Mouse (Mus musculus) olfactory bulb, adult 2 months (tissue): ENCODE results near the gene Ifitm10. TPM values are rescaled to one million over a fixed set of nuclear protein-coding genes. Genes with fewer than 3 reads are reported as not detected.
"Not testable (repeated sequence)": the region's sequence is repeated elsewhere in the genome, so short reads cannot be mapped to it uniquely, and the experiment has no call there.

Source experiments
- H3K27ac ChIP-seq: fragments of 200-500 bp; 2 replicates; pipeline ENCODE4 v1.5.1; 2012; ENCODE audit warnings: low read depth, low read length; ENCODE audit not compliant: insufficient read depth
- H3K4me1 ChIP-seq: fragments of 200-500 bp; 2 replicates; pipeline ENCODE4 v1.6.1; 2012; ENCODE audit warnings: low read length; ENCODE audit not compliant: control insufficient read depth, insufficient read depth
- H3K4me3 ChIP-seq: fragments of 200-500 bp; 2 replicates; pipeline ENCODE4 v1.5.1; 2012; ENCODE audit warnings: mild to moderate bottlenecking, low read depth, low read length, moderate library complexity; ENCODE audit not compliant: insufficient read depth
- CTCF ChIP-seq: fragments of 200-500 bp; IDR thresholded peaks from 2 replicates; pipeline ENCODE4 v1.5.1; 2012; ENCODE audit warnings: low read depth, mild to moderate bottlenecking, low read length, moderate library complexity; ENCODE audit not compliant: insufficient read depth
- POLR2A ChIP-seq: fragments of 200-500 bp; IDR thresholded peaks from 2 replicates; pipeline ENCODE4 v1.6.1; 2012; ENCODE audit warnings: mild to moderate bottlenecking, low read depth, low read length, moderate library complexity; ENCODE audit not compliant: insufficient read depth
- WGBS: fragments of 180-500 bp; shearing (Covaris S2); methylation state at CpG from one replicate; pipeline ENCODE4 v1.1.7; 2018; 5-methylcytosine and 5-hydroxymethylcytosine counted together
- polyA plus RNA-seq: library from polyadenylated mRNA; stranded (reverse); fragments of >200 nt; gene quantifications from 2 replicates; pipeline ENCODE4 v1.2.4, GENCODE M21; 2012; ENCODE audit warnings: low replicate concordance; ENCODE audit not compliant: missing spikeins, insufficient read depth, insufficient read length

Gene Ifitm10
- polyA plus RNA-seq, 1 experiment, result not detected

DNA sequence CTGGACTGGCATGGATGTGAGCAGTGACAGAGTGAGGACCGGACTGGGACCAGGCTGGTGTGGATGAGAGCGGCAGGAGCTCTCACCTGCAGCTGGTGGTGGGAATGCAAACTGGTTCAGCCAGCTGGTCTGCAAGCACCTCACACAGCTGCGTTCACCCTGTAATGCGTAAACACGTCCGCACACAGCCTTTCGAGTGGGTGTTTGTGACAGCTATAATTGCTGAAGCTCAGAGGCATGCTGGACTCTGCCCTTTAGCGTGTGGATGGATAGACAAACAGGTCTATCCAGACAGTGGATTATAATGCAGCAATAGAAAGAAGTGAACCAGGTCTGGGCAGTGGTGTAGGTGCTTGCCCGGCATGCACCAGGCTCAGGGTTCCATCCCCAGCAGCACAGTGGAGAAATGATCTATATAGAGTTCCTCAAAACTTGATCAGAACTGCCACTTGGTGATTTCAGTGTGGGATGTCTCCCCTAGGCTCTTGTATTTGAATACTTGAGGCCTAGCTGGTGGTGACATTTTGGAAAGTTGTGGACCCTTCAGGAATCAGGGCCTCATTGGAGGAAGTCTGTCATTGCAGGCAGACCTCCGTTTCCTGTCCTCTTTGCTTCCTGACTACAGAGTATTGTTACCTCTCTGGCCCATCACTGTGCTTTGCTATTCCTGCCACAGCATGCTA, 31.8 kb downstream of the Ifitm10 start:
- 78% methylated on average over 10 of the region's 10 CpGs for WGBS
- H3K27ac ChIP-seq, result no peak overlapping the region
- H3K4me1 ChIP-seq, result 0 out of 2 replicates have a peak, but pooled peaks cover 3% of the 10 kb centered on the region
- H3K4me3 ChIP-seq, result no peak overlapping the region
- TF ChIP-seq POLR2A (no peak), CTCF (no peak)

DNA sequence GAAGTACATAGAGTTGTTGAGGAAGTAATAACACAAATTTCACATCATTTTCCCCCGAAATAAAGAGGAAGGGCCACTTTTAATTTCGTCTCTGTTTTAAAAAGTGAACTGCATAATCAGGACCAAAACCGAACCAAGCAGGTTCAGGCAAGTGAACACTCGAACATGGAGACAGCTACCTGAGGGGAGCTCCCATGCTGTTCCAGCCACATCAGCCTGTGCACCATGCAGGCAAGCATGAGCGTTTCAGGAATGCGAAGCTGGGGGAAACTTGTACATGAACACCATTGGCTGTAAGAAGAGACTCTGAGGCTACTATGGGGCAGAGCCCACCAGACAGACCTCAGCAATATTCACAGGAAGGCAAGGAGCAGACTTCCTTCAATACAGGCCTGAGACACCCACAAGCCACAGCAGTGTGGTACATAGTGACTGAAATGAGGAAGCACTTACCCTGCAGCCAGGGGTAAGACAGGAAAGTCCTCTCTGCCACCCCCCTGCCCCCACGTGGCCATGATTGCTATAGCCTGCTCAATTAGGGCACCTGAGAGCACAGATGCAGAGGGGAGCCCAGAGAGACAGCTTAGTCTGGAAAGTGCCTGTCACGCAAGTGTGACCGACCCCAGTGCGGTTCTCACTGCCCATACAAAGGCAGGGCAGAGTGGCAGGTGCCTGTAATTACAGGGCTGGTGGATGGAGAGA, 33.1 kb downstream of the Ifitm10 start:
- Histone ChIP-seq H3K4me1 (0 out of 2 replicates have a peak, but pooled peaks cover 3% of the 10 kb centered on the region), H3K27ac (no peak overlapping the region), H3K4me3 (no peak overlapping the region)
- 71% methylated on average over 10 of the region's 10 CpGs for WGBS
- no peak for TF ChIP-seq CTCF

DNA sequence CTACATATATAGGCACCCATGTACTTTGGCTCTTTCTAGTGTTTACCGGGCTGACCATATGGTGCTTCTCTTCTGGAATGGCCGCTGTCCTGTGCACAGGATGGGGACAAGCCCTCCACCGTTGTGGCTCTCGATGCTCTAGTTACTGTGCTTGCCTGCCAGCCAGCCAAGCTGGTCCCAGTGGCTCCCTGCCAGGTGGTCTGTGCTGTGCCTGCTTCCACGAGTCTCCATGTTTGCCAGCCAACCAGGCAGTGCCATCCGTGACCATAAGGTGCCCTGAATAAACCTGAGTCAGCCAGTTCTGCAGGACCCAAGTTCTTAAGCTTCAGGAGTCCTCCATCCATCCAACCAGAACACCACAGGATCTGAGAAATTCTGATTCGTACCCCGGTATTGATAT, 38.4 kb downstream of the Ifitm10 start:
- H3K4me1 ChIP-seq, result no peaks in the 10 kb centered on the region
- WGBS, result 80% methylated on average over 8 of the region's 8 CpGs
- no peak overlapping the region for H3K4me3 ChIP-seq
- TF ChIP-seq CTCF (no peak), POLR2A (no peak)
- no peak overlapping the region for H3K27ac ChIP-seq

DNA sequence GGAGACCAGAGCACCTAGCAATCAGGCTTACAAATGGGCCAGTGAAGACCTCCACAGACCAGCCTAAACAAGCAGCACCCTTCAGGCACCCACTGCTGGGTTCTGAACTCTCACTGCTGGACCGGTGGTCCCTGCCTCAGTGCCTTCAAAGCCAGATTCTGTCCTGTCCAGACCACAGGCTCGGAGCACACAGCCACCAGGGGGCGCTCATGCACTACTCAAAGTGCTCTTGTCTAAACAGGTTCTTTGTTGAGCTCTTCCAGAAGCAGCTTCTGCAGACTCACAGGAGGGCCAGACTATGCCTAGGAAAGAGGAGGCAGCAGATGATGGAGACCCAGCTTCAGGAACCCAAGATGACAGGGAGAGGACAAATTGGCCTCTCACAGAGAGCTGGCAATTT, 39.3 kb downstream of the Ifitm10 start:
- Histone ChIP-seq H3K27ac (no peak overlapping the region), H3K4me1 (no peaks in the 10 kb centered on the region), H3K4me3 (no peak overlapping the region)
- TF ChIP-seq POLR2A, result no peak
- TF ChIP-seq CTCF, result peak; percentile 86
- 2% methylated on average over 3 of the region's 3 CpGs for WGBS

DNA sequence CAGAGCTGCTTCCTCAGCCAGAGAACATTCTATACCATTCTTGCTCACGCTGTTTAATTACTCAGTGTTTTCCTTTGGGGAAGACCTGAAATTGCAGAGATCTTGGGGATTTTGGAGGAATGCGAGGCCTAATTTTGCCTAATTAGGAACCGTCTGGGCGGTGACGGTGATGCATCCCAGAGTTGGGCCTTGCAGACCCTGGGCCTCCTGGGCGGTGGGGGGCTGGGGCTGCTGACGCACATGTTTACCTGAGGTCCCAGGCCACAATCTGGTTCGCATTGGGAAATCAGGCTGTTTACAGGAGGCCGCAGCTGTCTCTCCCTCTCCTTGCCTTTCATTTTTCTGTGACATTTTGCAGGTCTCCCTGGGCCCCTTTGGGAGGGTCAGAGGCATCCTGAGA, 40.8 kb downstream of the Ifitm10 start:
- H3K27ac ChIP-seq, H3K4me3 ChIP-seq, H3K4me1 ChIP-seq: not testable (repeated sequence)
- WGBS, result 79% methylated on average over 6 of the region's 9 CpGs

DNA sequence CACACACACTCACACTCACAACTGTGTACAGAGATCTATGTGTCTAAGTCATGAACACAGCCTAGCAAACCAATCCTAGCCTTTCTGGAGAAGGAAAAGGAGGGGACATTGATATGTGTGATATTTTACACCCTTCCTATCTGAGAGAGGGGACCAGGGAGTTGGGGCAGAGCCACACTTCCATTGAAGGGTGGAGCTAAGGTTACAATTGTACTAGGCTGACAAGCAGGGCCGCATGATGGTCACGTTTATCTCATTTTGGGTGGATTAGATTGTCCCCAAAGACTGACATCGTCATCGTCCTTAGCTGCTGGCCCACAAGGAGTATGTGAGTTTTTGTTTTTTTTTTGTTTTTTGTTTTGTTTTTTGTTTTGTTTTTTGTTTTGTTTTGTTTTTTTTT, 42.3 kb downstream of the Ifitm10 start:
- no peak overlapping the region for H3K27ac ChIP-seq
- no peak overlapping the region for H3K4me3 ChIP-seq
- WGBS, result 87% methylated on average over 4 of the region's 4 CpGs
- TF ChIP-seq CTCF (no peak), POLR2A (no peak)
- H3K4me1 ChIP-seq, result no peaks in the 10 kb centered on the region

DNA sequence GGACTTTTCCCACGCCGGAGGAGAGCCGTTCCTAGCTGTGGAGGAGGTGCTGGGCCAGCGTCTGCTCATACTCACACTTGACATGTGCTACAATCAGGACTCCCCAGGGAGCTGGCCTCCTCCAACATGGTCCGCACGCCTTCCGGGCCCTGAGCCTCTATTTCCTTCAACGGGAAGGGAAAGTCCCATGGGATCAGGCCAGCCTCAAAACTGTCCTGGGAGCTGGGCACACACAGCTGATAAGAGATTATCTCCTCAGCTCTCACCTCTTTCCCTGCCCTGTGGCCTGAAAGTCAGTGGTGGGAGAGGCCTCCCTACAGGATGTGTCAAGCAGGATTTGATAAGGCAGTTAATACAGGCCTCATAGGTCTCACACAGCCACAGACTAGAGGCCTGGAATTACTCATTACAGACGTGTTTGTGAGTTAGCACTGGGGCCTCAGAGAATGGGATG, 43.3 kb downstream of the Ifitm10 start:
- 84% methylated on average over 9 of the region's 9 CpGs for WGBS
- no peaks in the 10 kb centered on the region for H3K4me1 ChIP-seq
- no peak overlapping the region for H3K27ac ChIP-seq
- TF ChIP-seq CTCF, result no peak
- no peak for TF ChIP-seq POLR2A
- no peak overlapping the region for H3K4me3 ChIP-seq

DNA sequence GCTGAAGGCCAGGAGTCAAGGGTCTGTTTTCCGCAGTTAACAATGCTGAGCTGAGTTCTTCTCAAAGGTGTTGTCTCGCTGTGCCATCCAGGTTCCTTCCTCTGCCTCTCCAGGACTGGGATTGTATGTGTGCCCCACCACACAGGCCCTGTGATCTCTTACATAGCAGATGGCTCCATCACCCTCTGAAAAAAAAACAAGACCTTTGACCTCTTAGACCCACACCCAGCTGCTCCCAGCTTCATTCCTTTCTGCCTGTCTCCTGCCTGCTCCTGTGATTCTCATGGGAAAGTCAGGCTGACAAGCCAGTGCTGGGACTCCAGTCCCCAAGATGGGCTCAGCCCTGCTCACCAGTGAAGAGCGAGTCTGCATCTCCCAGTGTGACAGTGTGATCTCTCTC, 45.0 kb downstream of the Ifitm10 start:
- Histone ChIP-seq H3K4me1 (no peaks in the 10 kb centered on the region), H3K4me3 (no peak overlapping the region), H3K27ac (no peak overlapping the region)
- WGBS, result 88% methylated on average over 3 of the region's 3 CpGs
- TF ChIP-seq POLR2A (no peak), CTCF (no peak)

DNA sequence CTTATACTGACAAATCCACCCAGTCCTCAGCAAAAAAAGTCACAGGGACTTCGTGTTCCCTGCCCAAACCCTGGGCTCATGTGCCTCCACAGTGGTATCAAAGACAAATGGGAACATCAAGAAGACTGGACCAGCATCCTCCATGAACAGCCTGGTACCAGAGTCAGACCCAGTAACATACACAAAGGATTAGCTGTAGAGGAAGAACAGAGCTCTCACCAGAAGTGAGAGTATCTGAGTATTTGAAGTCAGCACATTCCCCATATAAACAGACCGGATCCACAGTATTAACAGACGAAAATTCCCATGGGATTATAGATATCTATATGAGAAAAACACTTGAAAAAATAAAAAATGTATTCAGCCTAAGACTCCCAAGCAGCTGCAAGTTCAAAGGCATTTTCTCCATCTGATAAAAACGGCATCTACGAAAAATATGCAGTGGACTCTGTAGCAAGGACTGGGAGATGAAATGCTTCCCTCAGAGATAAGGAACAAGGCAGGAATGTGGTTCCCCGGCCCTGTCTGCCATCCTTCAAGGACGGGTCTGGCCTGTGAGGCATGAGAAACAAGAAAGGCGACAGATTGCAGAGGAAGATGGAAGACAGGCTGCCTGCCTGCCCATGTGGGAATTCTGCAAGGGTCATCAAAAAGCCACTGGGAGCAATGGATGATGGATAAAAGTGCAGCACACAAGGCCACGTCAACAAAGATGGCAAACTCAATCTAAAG, 46.7 kb downstream of the Ifitm10 start:
- Histone ChIP-seq H3K27ac (no peak overlapping the region), H3K4me1 (no peaks in the 10 kb centered on the region), H3K4me3 (no peak overlapping the region)
- WGBS, result 89% methylated on average over 9 of the region's 9 CpGs
- TF ChIP-seq CTCF (no peak), POLR2A (no peak)
